Mouse (Mus musculus) C2C12 (cell line): ENCODE results near the gene Actr5.

Experiments
- CEBPB ChIP-seq: IDR thresholded peaks from one replicate; pipeline ENCODE4 v1.6.1; 2011; ENCODE audit warnings: low read depth, mild to moderate bottlenecking, control low read depth, moderate library complexity
- CTCF ChIP-seq: IDR thresholded peaks from one replicate; pipeline ENCODE4 v1.5.1; 2011; ENCODE audit not compliant: control insufficient read depth, insufficient read depth, insufficient read length
- MAX ChIP-seq: IDR thresholded peaks from one replicate; pipeline ENCODE4 v1.6.1; 2011; ENCODE audit warnings: mild to moderate bottlenecking, control low read depth
- MYOD1 ChIP-seq: IDR thresholded peaks from one replicate; pipeline ENCODE4 v1.6.1; 2011; ENCODE audit warnings: low read depth; ENCODE audit not compliant: control insufficient read depth, insufficient read length
- USF1 ChIP-seq: IDR thresholded peaks from one replicate; pipeline ENCODE4 v1.6.1; 2011; ENCODE audit warnings: low read depth, mild to moderate bottlenecking, control low read depth, moderate library complexity

DNA sequence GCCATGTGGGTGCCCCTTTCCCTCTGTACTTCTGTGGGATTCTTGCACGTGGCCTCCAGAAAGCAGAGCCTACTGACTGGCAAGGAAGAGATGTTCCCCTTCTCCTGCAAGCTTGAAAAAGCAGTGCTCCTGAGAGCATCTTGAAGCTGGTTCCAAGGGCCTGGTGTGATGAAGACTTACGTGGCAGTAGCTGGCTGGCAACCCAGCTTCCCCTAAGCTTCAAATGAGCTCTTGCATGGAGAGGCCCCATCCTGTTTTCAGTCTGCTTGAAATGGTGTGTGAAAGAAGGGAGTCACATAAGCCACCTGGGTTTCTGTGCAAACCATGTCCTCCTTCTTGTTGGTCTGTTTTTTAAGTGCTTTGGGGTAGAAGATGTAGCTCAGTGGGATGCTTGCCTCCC, 17.9 kb downstream of the Actr5 start:
- TF ChIP-seq CTCF: no peak
- no peak for TF ChIP-seq MYOD1
- no peak for TF ChIP-seq MAX
- TF ChIP-seq USF1: no peak
- no peak for TF ChIP-seq CEBPB
